ENCODE assay signal across 9 mouse cellular contexts in genomic region chr5:114045134-114045533, GRCm38 (mm10). TPM values are rescaled to one million over a fixed set of nuclear protein-coding genes. Genes with fewer than 3 reads are reported as not detected.
DNase-seq lines count a peak whose midpoint lies in the region; ATAC-seq and TF ChIP-seq lines count a peak whose summit lies in the region.
"Had no signal": no experiment of that assay in that cellular context is flagged by ENCODE, and none has a peak within 500 bp of the region (broad histone marks: within the 10 kb centered on the region; RNA-seq: fewer than 3 reads in every experiment).

No protein-coding gene starts in this region.

- TF ChIP-seq CTCF in intestine, postnatal 0 days (IDR thresholded peaks at IDR 0.05; ENCODE audit: low read depth) = peak; percentile 81
- TF ChIP-seq CTCF in stomach, postnatal 0 days (IDR thresholded peaks at IDR 0.05; ENCODE audit: low read depth) = peak; percentile 79

- no peak for ATAC-seq in intestine, postnatal 0 days
- ATAC-seq in intestine, embryonic 16.5 days = no peak
- ATAC-seq in midbrain, embryonic 14.5 days (ENCODE audit: low FRiP score, low TSS enrichment) = no peak
- no peak for ATAC-seq in stomach, postnatal 0 days (ENCODE audit: low FRiP score, low TSS enrichment)

- no peaks in the 10 kb centered on the region for H3K9me3 ChIP-seq in intestine, postnatal 0 days (ENCODE audit: control insufficient read depth)
- no peaks in the 10 kb centered on the region for H3K9me3 ChIP-seq in intestine, embryonic 16.5 days (ENCODE audit: control insufficient read depth, low read length)
- H3K9me3 ChIP-seq in midbrain, embryonic 14.5 days (ENCODE audit: control insufficient read depth, low read length) = no peaks in the 10 kb centered on the region
- H3K9me3 ChIP-seq in midbrain, embryonic 10.5 days (replicated peaks) = no peaks in the 10 kb centered on the region
- H3K9me3 ChIP-seq in stomach, postnatal 0 days (ENCODE audit: control insufficient read depth, low read length) = no peaks in the 10 kb centered on the region

- no peak overlapping the region for H3K4me2 ChIP-seq in intestine, postnatal 0 days (replicated peaks; ENCODE audit: low read depth)
- no peak overlapping the region for H3K4me2 ChIP-seq in intestine, embryonic 16.5 days (ENCODE audit: low read depth, low read length)
- H3K4me2 ChIP-seq in midbrain, embryonic 14.5 days (ENCODE audit: low read length) = no peak overlapping the region
- no peak overlapping the region for H3K4me2 ChIP-seq in stomach, postnatal 0 days (replicated peaks; ENCODE audit: low read depth)

- no peak for TF ChIP-seq EP300 in stomach, postnatal 0 days (optimal IDR thresholded peaks at IDR 0.05)

- no peak overlapping the region for H3K27ac ChIP-seq in intestine, postnatal 0 days (ENCODE audit: low read depth, low read length)
- no peak overlapping the region for H3K27ac ChIP-seq in intestine, embryonic 16.5 days (ENCODE audit: low read length)
- no peak overlapping the region for H3K27ac ChIP-seq in midbrain, embryonic 14.5 days (replicated peaks; ENCODE audit: low read depth, low read length)
- no peak overlapping the region for H3K27ac ChIP-seq in midbrain, embryonic 10.5 days (replicated peaks)
- no peak overlapping the region for H3K27ac ChIP-seq in stomach, postnatal 0 days (replicated peaks)

- peak; percentile 35 for DNase-seq in midbrain, embryonic 14.5 days
- no peak for DNase-seq in midbrain, embryonic 10.5 days (ENCODE audit: low spot score)
- DNase-seq in c-Kit-positive CD71-negative TER-119-negative erythroid progenitor cells, embryonic 14.5 days (ENCODE audit: low read depth) = peak; percentile 29
- DNase-seq in stomach, postnatal 0 days (ENCODE audit: low spot score) = no peak
- no peak for DNase-seq in right cerebral cortex, postnatal 4 days
- no peak for DNase-seq in right cerebral cortex, adult 2 months (ENCODE audit: low spot score in 2 of 2)
- DNase-seq: thymus, postnatal 4 days had no signal

- H3K27me3 ChIP-seq in intestine, postnatal 0 days (replicated peaks; ENCODE audit: control insufficient read depth, insufficient read depth, low read length) = no peaks in the 10 kb centered on the region
- H3K27me3 ChIP-seq in intestine, embryonic 16.5 days (replicated peaks; ENCODE audit: control insufficient read depth, insufficient read depth, low read length) = no peaks in the 10 kb centered on the region
- H3K27me3 ChIP-seq in midbrain, embryonic 14.5 days (ENCODE audit: control insufficient read depth, insufficient read depth, low read length) = no peaks in the 10 kb centered on the region
- H3K27me3 ChIP-seq in midbrain, embryonic 10.5 days (ENCODE audit: low read depth, poor library complexity, severe bottlenecking) = peaks cover 14% of the 10 kb centered on the region; the same call in 1 of the 2 replicates
- no peaks in the 10 kb centered on the region for H3K27me3 ChIP-seq in stomach, postnatal 0 days (ENCODE audit: control insufficient read depth, insufficient read depth, low read length)

- H3K9ac ChIP-seq in intestine, postnatal 0 days (ENCODE audit: low read depth, low read length) = no peak overlapping the region
- H3K9ac ChIP-seq in intestine, embryonic 16.5 days (ENCODE audit: low read depth, low read length) = no peak overlapping the region
- H3K9ac ChIP-seq in midbrain, embryonic 14.5 days (replicated peaks; ENCODE audit: low read length) = no peak overlapping the region
- no peak overlapping the region for H3K9ac ChIP-seq in stomach, postnatal 0 days (ENCODE audit: low read length)

- no peaks in the 10 kb centered on the region for H3K36me3 ChIP-seq in intestine, postnatal 0 days (ENCODE audit: control insufficient read depth, insufficient read depth)
- no peaks in the 10 kb centered on the region for H3K36me3 ChIP-seq in intestine, embryonic 16.5 days (ENCODE audit: control insufficient read depth, insufficient read depth, low read length)
- peaks cover 49% of the 10 kb centered on the region for H3K36me3 ChIP-seq in midbrain, embryonic 14.5 days (ENCODE audit: control insufficient read depth, insufficient read depth, low read length)
- no peaks in the 10 kb centered on the region for H3K36me3 ChIP-seq in midbrain, embryonic 10.5 days
- H3K36me3 ChIP-seq in stomach, postnatal 0 days (ENCODE audit: control insufficient read depth, insufficient read depth, low read length) = no peaks in the 10 kb centered on the region

- H3K4me3 ChIP-seq in intestine, postnatal 0 days (ENCODE audit: low read depth, low read length) = no peak overlapping the region
- no peak overlapping the region for H3K4me3 ChIP-seq in intestine, embryonic 16.5 days (ENCODE audit: low read length)
- H3K4me3 ChIP-seq in midbrain, embryonic 14.5 days (replicated peaks; ENCODE audit: low read depth, low read length) = no peak overlapping the region
- H3K4me3 ChIP-seq in midbrain, embryonic 10.5 days = no peak overlapping the region
- H3K4me3 ChIP-seq in stomach, postnatal 0 days (ENCODE audit: low read depth, low read length) = no peak overlapping the region

- H3K4me1 ChIP-seq in intestine, postnatal 0 days (replicated peaks; ENCODE audit: control insufficient read depth, insufficient read depth, low read length) = no peaks in the 10 kb centered on the region
- peaks cover 12% of the 10 kb centered on the region for H3K4me1 ChIP-seq in intestine, embryonic 16.5 days (ENCODE audit: control insufficient read depth, insufficient read depth, low read length)
- no peaks in the 10 kb centered on the region for H3K4me1 ChIP-seq in midbrain, embryonic 14.5 days (ENCODE audit: control insufficient read depth, insufficient read depth, low read length)
- H3K4me1 ChIP-seq in midbrain, embryonic 10.5 days = peaks cover 21% of the 10 kb centered on the region
- H3K4me1 ChIP-seq in stomach, postnatal 0 days (replicated peaks; ENCODE audit: control insufficient read depth, insufficient read depth) = no peaks in the 10 kb centered on the region

- WGBS in intestine, postnatal 0 days = 54% methylated on average over 1 of the region's 1 CpGs
- WGBS in intestine, embryonic 16.5 days = 67% methylated on average over 1 of the region's 1 CpGs
- WGBS in midbrain, embryonic 14.5 days = 70% methylated on average over 1 of the region's 1 CpGs
- WGBS in midbrain, embryonic 10.5 days = 80% methylated on average over 1 of the region's 1 CpGs
- WGBS in stomach, postnatal 0 days = 59% methylated on average over 1 of the region's 1 CpGs

RNA-seq across cellular contexts. Expression of gene Usp30, which starts 20.1 kb away (rescaled TPM):
- 5.5 and 5.8 TPM in 2 replicates for polyA plus RNA-seq in intestine, postnatal 0 days (2015; fragmentation: Nextera tagmentation; extraction: Ambion mirVana)
- 9.1 and 9.3 TPM in 2 replicates for polyA plus RNA-seq in intestine, embryonic 16.5 days (2015; fragmentation: Nextera tagmentation; extraction: Ambion mirVana)
- 16.3 and 20.0 TPM in 2 replicates for polyA plus RNA-seq in midbrain, embryonic 14.5 days (2014; fragmentation: Nextera tagmentation; extraction: Ambion mirVana)
- 13.0 and 15.6 TPM in 2 replicates for polyA plus RNA-seq in midbrain, embryonic 10.5 days (2016; fragmentation: Nextera tagmentation; extraction: Ambion mirVana)
- polyA plus RNA-seq in stomach, postnatal 0 days (2015; fragmentation: Nextera tagmentation; extraction: Ambion mirVana) = 5.3 and 5.7 TPM in 2 replicates

RNA-seq across cellular contexts. Expression of gene Dao, which starts 41.6 kb away (rescaled TPM):
- 18.2 and 23.2 TPM in 2 replicates for polyA plus RNA-seq in intestine, postnatal 0 days (2015; fragmentation: Nextera tagmentation; extraction: Ambion mirVana)
- 31.0 and 32.5 TPM in 2 replicates for polyA plus RNA-seq in intestine, embryonic 16.5 days (2015; fragmentation: Nextera tagmentation; extraction: Ambion mirVana)
- not detected in 2 replicates for polyA plus RNA-seq in midbrain, embryonic 14.5 days (2014; fragmentation: Nextera tagmentation; extraction: Ambion mirVana)
- polyA plus RNA-seq in midbrain, embryonic 10.5 days (2016; fragmentation: Nextera tagmentation; extraction: Ambion mirVana) = not detected in 2 replicates
- 0.15 and 0.24 TPM in 2 replicates for polyA plus RNA-seq in stomach, postnatal 0 days (2015; fragmentation: Nextera tagmentation; extraction: Ambion mirVana)

RNA-seq across cellular contexts. Expression of gene Svop, which starts 46.2 kb away (rescaled TPM):
- polyA plus RNA-seq in intestine, postnatal 0 days (2015; fragmentation: Nextera tagmentation; extraction: Ambion mirVana) = 1.4 and 1.5 TPM in 2 replicates
- polyA plus RNA-seq in intestine, embryonic 16.5 days (2015; fragmentation: Nextera tagmentation; extraction: Ambion mirVana) = 1.7 and 2.0 TPM in 2 replicates
- 88.8 and 105 TPM in 2 replicates for polyA plus RNA-seq in midbrain, embryonic 14.5 days (2014; fragmentation: Nextera tagmentation; extraction: Ambion mirVana)
- 8.9 and 17.7 TPM in 2 replicates for polyA plus RNA-seq in midbrain, embryonic 10.5 days (2016; fragmentation: Nextera tagmentation; extraction: Ambion mirVana)
- 1.1 and 1.2 TPM in 2 replicates for polyA plus RNA-seq in stomach, postnatal 0 days (2015; fragmentation: Nextera tagmentation; extraction: Ambion mirVana)

RNA-seq across cellular contexts. Expression of gene Ssh1, which starts 51.4 kb away (rescaled TPM):
- polyA plus RNA-seq in intestine, postnatal 0 days (2015; fragmentation: Nextera tagmentation; extraction: Ambion mirVana) = 5.1 TPM in 2 replicates
- 7.1 and 7.8 TPM in 2 replicates for polyA plus RNA-seq in intestine, embryonic 16.5 days (2015; fragmentation: Nextera tagmentation; extraction: Ambion mirVana)
- polyA plus RNA-seq in midbrain, embryonic 14.5 days (2014; fragmentation: Nextera tagmentation; extraction: Ambion mirVana) = 15.5 and 22.4 TPM in 2 replicates
- 13.3 and 16.8 TPM in 2 replicates for polyA plus RNA-seq in midbrain, embryonic 10.5 days (2016; fragmentation: Nextera tagmentation; extraction: Ambion mirVana)
- polyA plus RNA-seq in stomach, postnatal 0 days (2015; fragmentation: Nextera tagmentation; extraction: Ambion mirVana) = 5.0 and 5.3 TPM in 2 replicates

Comparison
In these comparisons a context has a peak if more than half of its experiments do, and no peak if none do; other contexts are left out.
1. DNase-seq: peak in midbrain, embryonic 14.5 days (single experiment) and c-Kit-positive CD71-negative TER-119-negative erythroid progenitor cells, embryonic 14.5 days (single experiment); none in midbrain, embryonic 10.5 days (single experiment), stomach, postnatal 0 days (single experiment), right cerebral cortex, postnatal 4 days (single experiment) and right cerebral cortex, adult 2 months (0 of 2).
2. RNA of gene Dao, which starts 41.6 kb away (polyA plus RNA-seq): 31.0 to 32.5 TPM in intestine, embryonic 16.5 days and 18.2 to 23.2 TPM in intestine, postnatal 0 days; 0.15 to 0.24 TPM in stomach, postnatal 0 days, not detected in midbrain, embryonic 14.5 days and not detected in midbrain, embryonic 10.5 days; every median in the first group is over 10 times any median in the second.